Mouse (Mus musculus) granulocyte monocyte progenitor cell, adult 5-6 weeks (primary cell): ENCODE data around the gene D5Ertd579e. TPM values are rescaled to one million over a fixed set of nuclear protein-coding genes. Genes with fewer than 3 reads are reported as not detected.
A peak's percentile ranks its signal among the peaks of the same experiment; 100 is the strongest.

Experiments
- ATAC-seq: replicated peaks from 2 replicates; pipeline ENCODE4 v1.8.0; 2016; ENCODE audit warnings: mild to moderate bottlenecking, moderate TSS enrichment, inconsistent platforms; ENCODE audit not compliant: poor library complexity, severe bottlenecking
- total RNA-seq, 2 experiments: library from RNA; stranded (forward) in 1 of 2; stranded (reverse) in 1 of 2; fragments of 200-712, 200-1000 nt in 1 of 2; fragments of >200 nt in 1 of 2; fragmentation: Nextera tagmentation in 1 of 2; gene quantifications; 2 replicates each; pipeline ENCODE4 v1.2.3; 2014 to 2017

The D5Ertd579e gene
- total RNA-seq, 2 experiments from 2014 or later: 14.2 to 20.5 TPM

GRCm38 (mm10) chr5:36554496-36554895, 141.3 kb downstream of the D5Ertd579e start:
- ATAC-seq: no peak

GRCm38 (mm10) chr5:36553886-36554285, 141.9 kb downstream of the D5Ertd579e start:
- peak; percentile 59 for ATAC-seq

- ATAC-seq: no peak
Measured at GRCm38 (mm10) chr5:36553056-36553606, 142.7 kb downstream of the D5Ertd579e start.

GRCm38 (mm10) chr5:36552391-36552790, 143.4 kb downstream of the D5Ertd579e start:
- no peak for ATAC-seq

Other genes starting within 250 kb of the D5Ertd579e start
- 28.9 and 40.4 TPM in 2 replicates for gene Grpel1, start 231.0 kb downstream of the D5Ertd579e start, total RNA-seq (2014; fragmentation: Nextera tagmentation)
- 35.6 and 37.9 TPM in 2 replicates for gene Grpel1, start 231.0 kb downstream of the D5Ertd579e start, total RNA-seq (2017)
- gene Tada2b, start 211.7 kb downstream of the D5Ertd579e start, total RNA-seq (2014; fragmentation: Nextera tagmentation): 9.1 and 12.9 TPM in 2 replicates
- gene Tada2b, start 211.7 kb downstream of the D5Ertd579e start, total RNA-seq (2017): 12.1 and 14.5 TPM in 2 replicates
- gene Ccdc96, start 211.4 kb downstream of the D5Ertd579e start, total RNA-seq (2014; fragmentation: Nextera tagmentation): not detected in 2 replicates
- 0.43 TPM in 1 of 2 replicates, not detected in the other for gene Ccdc96, start 211.4 kb downstream of the D5Ertd579e start, total RNA-seq (2017)
- 17.9 and 22.6 TPM in 2 replicates for gene Tbc1d14, start 102.7 kb downstream of the D5Ertd579e start, total RNA-seq (2014; fragmentation: Nextera tagmentation)
- gene Tbc1d14, start 102.7 kb downstream of the D5Ertd579e start, total RNA-seq (2017): 7.2 and 8.7 TPM in 2 replicates
- 5.2 and 10.2 TPM in 2 replicates for gene Bloc1s4, start 52.6 kb upstream of the D5Ertd579e start, total RNA-seq (2014; fragmentation: Nextera tagmentation)
- gene Bloc1s4, start 52.6 kb upstream of the D5Ertd579e start, total RNA-seq (2017): 17.1 and 20.9 TPM in 2 replicates
- gene Mrfap1, start 100.7 kb upstream of the D5Ertd579e start, total RNA-seq (2014; fragmentation: Nextera tagmentation): 182 and 191 TPM in 2 replicates
- gene Mrfap1, start 100.7 kb upstream of the D5Ertd579e start, total RNA-seq (2017): 337 and 373 TPM in 2 replicates
- gene Man2b2, start 134.6 kb upstream of the D5Ertd579e start, total RNA-seq (2014; fragmentation: Nextera tagmentation): 36.0 TPM in 2 replicates
- 18.8 and 24.7 TPM in 2 replicates for gene Man2b2, start 134.6 kb upstream of the D5Ertd579e start, total RNA-seq (2017)
- not detected in 2 replicates for gene Ppp2r2c, start 172.5 kb upstream of the D5Ertd579e start, total RNA-seq (2014; fragmentation: Nextera tagmentation)
- not detected in 2 replicates for gene Ppp2r2c, start 172.5 kb upstream of the D5Ertd579e start, total RNA-seq (2017)